Mouse (Mus musculus): ENCODE measurements at regions not wholly inside any gene's neighbourhood (a gene's known extent, or its start where the extent isn't known, plus 50 kb on each side); places are given as distances from the start of the nearest gene placed in this dataset.

GRCm38 (mm10) chr15:67019194-67019661 is 518.5 kb upstream of the Lrrc6 start:
- ATAC-seq (ENCODE audit: insufficient read depth) (no peak), DNase-seq (ENCODE audit: low read depth in 3 of 3, low spot score in 3 of 3) (no peak)
- no peak overlapping the region for H3K4me3 ChIP-seq (ENCODE audit: insufficient read depth in 1 of 2, low read depth in 2 of 2, low read length in 2 of 2)
- no peaks in the 10 kb centered on the region for H3K27me3 ChIP-seq (ENCODE audit: control insufficient read depth, insufficient read depth, low read length)
- H3K9me3 ChIP-seq (ENCODE audit: control insufficient read depth, low read length), result no peaks in the 10 kb centered on the region
- H3K9ac ChIP-seq (replicated peaks), result no peak overlapping the region
- H3K4me2 ChIP-seq (ENCODE audit: low read depth), result no peak overlapping the region
- WGBS (ENCODE audit: insufficient replicate concordance), result 51% methylated on average over 6 of the region's 6 CpGs
- H3K36me3 ChIP-seq (replicated peaks; ENCODE audit: control insufficient read depth, insufficient read depth, low read depth), result no peaks in the 10 kb centered on the region
- H3K27ac ChIP-seq, result no peak overlapping the region
- no peak for TF ChIP-seq EP300 (IDR thresholded peaks at IDR 0.05; ENCODE audit: low read depth)
- no peak for TF ChIP-seq CTCF (IDR thresholded peaks at IDR 0.05; ENCODE audit: low read depth)
- peaks cover 20 to 52% of the 10 kb centered on the region in 2 experiments for H3K4me1 ChIP-seq (replicated peaks; ENCODE audit: control insufficient read depth in 2 of 2, insufficient read depth in 2 of 2, low read length in 1 of 2)
